Mouse (Mus musculus) liver, postnatal 0 days (tissue): ENCODE data around the gene Tctn1.

ENCODE experiments used
- CTCF ChIP-seq: sonication (generic); IDR thresholded peaks from 2 replicates; pipeline ENCODE4 v1.5.1; 2016; ENCODE audit warnings: antibody characterized with exemption, low read depth
- EP300 ChIP-seq: IDR thresholded peaks from 2 replicates; pipeline ENCODE4 v1.6.1; 2016; ENCODE audit warnings: antibody characterized with exemption, low read depth, mild to moderate bottlenecking

- no peak for TF ChIP-seq CTCF
- TF ChIP-seq EP300, result no peak
These were observed 35.5 kb downstream of the Tctn1 start for GRCm38 (mm10) chr5:122228772-122229171.
